Mouse (Mus musculus): ENCODE results near the gene Ankrd33b. TPM values are rescaled to one million over a fixed set of nuclear protein-coding genes. Genes with fewer than 3 reads are reported as not detected.

Ankrd33b gene
- polyA plus RNA-seq, 1 experiment: 26.0 TPM

GRCm38 (mm10) chr15:31342496-31342901, 25.0 kb downstream of the Ankrd33b start:
- DNase-seq (ENCODE audit: extremely low spot score in 1 of 2, low spot score in 1 of 2): peak in 1 of 2 experiments; percentile 71

- DNase-seq (ENCODE audit: extremely low spot score in 1 of 2, low spot score in 1 of 2): no peak
These were observed 25.5 kb downstream of the Ankrd33b start for GRCm38 (mm10) chr15:31342001-31342400.

- no peak for DNase-seq (ENCODE audit: extremely low spot score in 1 of 2, low spot score in 1 of 2)
These were observed 28.8 kb downstream of the Ankrd33b start for GRCm38 (mm10) chr15:31338656-31339291.

GRCm38 (mm10) chr15:31337983-31338382, 29.5 kb downstream of the Ankrd33b start:
- DNase-seq (ENCODE audit: extremely low spot score in 1 of 2, low spot score in 1 of 2): no peak

- DNase-seq (ENCODE audit: extremely low spot score in 1 of 2, low spot score in 1 of 2): peak; percentile 93 to 95
These were observed 30.3 kb downstream of the Ankrd33b start for GRCm38 (mm10) chr15:31337192-31337741.

GRCm38 (mm10) chr15:31336685-31337084, 30.8 kb downstream of the Ankrd33b start:
- DNase-seq (ENCODE audit: extremely low spot score in 1 of 2, low spot score in 1 of 2): no peak

GRCm38 (mm10) chr15:31334829-31335228, 32.7 kb downstream of the Ankrd33b start:
- DNase-seq (ENCODE audit: extremely low spot score in 1 of 2, low spot score in 1 of 2): no peak

GRCm38 (mm10) chr15:31332541-31333163, 34.9 kb downstream of the Ankrd33b start:
- DNase-seq (ENCODE audit: extremely low spot score in 1 of 2, low spot score in 1 of 2): no peak

- no peak for DNase-seq (ENCODE audit: extremely low spot score in 1 of 2, low spot score in 1 of 2)
These were observed 35.8 kb downstream of the Ankrd33b start for GRCm38 (mm10) chr15:31331742-31332141.

- DNase-seq (ENCODE audit: extremely low spot score in 1 of 2, low spot score in 1 of 2): no peak
These were observed 39.4 kb downstream of the Ankrd33b start for GRCm38 (mm10) chr15:31328082-31328614.

- no peak for DNase-seq (ENCODE audit: extremely low spot score in 1 of 2, low spot score in 1 of 2)
These were observed 41.7 kb downstream of the Ankrd33b start for GRCm38 (mm10) chr15:31325660-31326354.

GRCm38 (mm10) chr15:31324551-31324950, 43.0 kb downstream of the Ankrd33b start:
- no peak for DNase-seq (ENCODE audit: extremely low spot score in 1 of 2, low spot score in 1 of 2)

GRCm38 (mm10) chr15:31323684-31324083, 43.8 kb downstream of the Ankrd33b start:
- DNase-seq (ENCODE audit: extremely low spot score in 1 of 2, low spot score in 1 of 2): no peak

GRCm38 (mm10) chr15:31320598-31321377, 46.7 kb downstream of the Ankrd33b start:
- no peak for DNase-seq (ENCODE audit: extremely low spot score in 1 of 2, low spot score in 1 of 2)

- DNase-seq (ENCODE audit: extremely low spot score in 1 of 2, low spot score in 1 of 2): no peak
These were observed 48.5 kb downstream of the Ankrd33b start for GRCm38 (mm10) chr15:31319046-31319445.

- DNase-seq (ENCODE audit: extremely low spot score in 1 of 2, low spot score in 1 of 2): no peak
These were observed 49.2 kb downstream of the Ankrd33b start for GRCm38 (mm10) chr15:31318158-31318955.

GRCm38 (mm10) chr15:31317056-31317805, 50.3 kb downstream of the Ankrd33b start:
- no peak for DNase-seq (ENCODE audit: extremely low spot score in 1 of 2, low spot score in 1 of 2)

GRCm38 (mm10) chr15:31315630-31316231, 51.8 kb downstream of the Ankrd33b start:
- DNase-seq (ENCODE audit: extremely low spot score in 1 of 2, low spot score in 1 of 2): peak; percentile 60 to 95

All from frontal cortex, adult 2 months (tissue).